Mouse (Mus musculus): Measurements from ENCODE around the gene Tmem54.

GRCm38 (mm10) chr4:129111350-129111749, 6.0 kb downstream of the Tmem54 start:
- TF ChIP-seq GATA1 (IDR thresholded peaks at IDR 0.05; ENCODE audit: borderline replicate concordance, low read length) (no peak), CTCF (IDR thresholded peaks at IDR 0.05; ENCODE audit: low read depth, low read length) (peak; percentile 10; the same call in 1 of the 2 replicates), POLR2AphosphoS5 (IDR thresholded peaks at IDR 0.05; ENCODE audit: insufficient replicate concordance, low read depth, low read length) (no peak), TAL1 (conservative IDR thresholded peaks at IDR 0.05; ENCODE audit: low read depth, low read length) (no peak)

Data from G1E (cell line).